Mouse (Mus musculus): ENCODE measurements at regions not wholly inside any gene's neighbourhood (a gene's known extent, or its start where the extent isn't known, plus 50 kb on each side); places are given as distances from the start of the nearest gene placed in this dataset.
A peak's percentile ranks its signal among the peaks of the same experiment; 100 is the strongest.
"Not testable (repeated sequence)": the region's sequence is repeated elsewhere in the genome, so short reads cannot be mapped to it uniquely, and the experiment has no call there.

DNA sequence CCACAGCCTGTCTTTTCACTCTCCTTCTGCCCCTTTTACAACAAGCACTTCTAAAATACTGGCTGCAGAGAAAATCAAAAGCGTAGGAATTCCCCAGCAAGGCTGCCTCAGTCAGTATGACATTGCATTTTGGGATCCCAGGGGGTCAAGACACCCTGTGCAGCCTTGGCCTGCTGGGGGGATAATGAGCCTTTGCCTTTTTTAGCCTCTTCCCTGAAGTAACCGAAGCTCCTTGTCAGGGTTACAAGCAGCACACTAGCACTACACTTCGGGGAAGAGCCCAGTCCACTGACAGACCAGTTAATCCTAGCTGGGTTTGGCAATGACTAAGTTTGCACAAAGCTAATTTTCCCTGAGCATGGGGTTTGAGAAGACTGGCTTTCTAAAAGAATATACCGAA, 207.7 kb upstream of the 1700056E22Rik start:
- no peak for DNase-seq (ENCODE audit: low read depth, low spot score)

DNA sequence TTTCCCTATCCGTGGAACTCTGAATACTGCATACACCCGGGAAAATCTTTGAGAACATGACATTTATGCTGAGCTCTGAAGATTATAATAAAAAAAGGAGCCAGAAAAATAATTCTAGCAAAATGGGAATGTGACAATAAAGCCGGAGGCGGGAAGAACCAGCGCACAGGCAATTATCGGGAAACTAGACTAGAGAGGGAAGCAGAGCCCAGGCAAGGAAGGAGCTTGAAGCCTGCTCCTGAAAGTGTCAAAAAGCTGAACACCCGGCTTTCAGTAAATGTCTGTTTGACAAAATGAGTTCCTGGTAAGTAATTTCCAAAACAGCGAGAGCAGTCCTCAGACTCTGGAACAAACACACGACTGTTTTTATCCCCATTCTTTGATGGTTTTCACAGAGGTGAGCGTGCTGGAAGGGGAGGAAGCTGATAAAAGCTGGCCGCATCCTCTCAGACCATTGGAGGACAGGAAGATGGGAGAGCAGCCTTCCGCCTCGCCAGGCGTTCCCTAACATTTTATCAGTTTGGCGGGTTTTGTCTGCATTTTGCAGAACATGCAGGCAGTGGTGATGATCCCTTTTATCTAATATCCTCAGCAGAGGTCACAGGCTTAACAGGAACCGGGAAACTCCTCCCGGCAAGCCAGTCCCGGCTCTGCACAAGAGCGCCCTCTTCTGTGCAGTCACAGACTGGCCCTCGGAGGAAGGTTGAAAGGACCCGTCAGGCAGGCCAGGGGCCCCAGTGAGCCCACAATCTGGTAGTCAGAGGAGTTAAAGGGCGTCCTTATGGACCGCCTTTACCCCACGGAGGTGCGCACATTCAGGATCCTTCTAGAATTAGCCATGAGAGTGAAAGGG, 201.3 kb upstream of the 1700056E22Rik start:
- DNase-seq (ENCODE audit: low read depth, low spot score), result peak; percentile 34

DNA sequence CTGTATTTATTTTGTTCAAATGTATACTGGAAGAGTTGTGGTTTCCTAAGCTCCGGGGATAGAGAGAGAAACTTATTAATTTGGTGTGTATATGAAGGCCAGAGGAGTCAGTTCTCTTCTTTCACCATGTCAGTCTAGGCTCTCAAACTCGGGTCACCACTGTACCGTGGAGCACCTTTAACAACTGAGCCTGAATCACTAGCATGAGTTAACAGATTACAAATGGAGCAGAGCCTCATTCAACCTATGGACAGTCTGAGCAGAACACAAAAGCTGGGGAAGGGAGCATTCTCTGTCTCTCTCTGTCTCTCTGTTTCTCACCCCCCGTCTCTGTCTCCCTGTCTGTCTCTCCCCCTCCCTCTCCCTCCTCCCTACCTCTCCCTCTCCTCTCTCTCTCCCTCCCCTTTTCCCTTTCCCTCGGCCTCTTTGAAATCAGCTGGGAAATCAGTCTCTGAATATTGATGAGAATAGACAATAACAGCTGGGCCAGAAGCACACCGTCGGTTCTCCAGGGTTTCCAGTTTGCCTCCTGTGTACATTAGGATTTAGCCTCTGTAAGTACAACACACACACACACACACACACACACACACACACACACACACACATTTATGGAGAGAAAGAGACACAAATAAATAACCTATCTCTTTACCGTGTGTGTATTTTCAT, 200.4 kb upstream of the 1700056E22Rik start:
- DNase-seq (ENCODE audit: low read depth, low spot score), result no peak

DNA sequence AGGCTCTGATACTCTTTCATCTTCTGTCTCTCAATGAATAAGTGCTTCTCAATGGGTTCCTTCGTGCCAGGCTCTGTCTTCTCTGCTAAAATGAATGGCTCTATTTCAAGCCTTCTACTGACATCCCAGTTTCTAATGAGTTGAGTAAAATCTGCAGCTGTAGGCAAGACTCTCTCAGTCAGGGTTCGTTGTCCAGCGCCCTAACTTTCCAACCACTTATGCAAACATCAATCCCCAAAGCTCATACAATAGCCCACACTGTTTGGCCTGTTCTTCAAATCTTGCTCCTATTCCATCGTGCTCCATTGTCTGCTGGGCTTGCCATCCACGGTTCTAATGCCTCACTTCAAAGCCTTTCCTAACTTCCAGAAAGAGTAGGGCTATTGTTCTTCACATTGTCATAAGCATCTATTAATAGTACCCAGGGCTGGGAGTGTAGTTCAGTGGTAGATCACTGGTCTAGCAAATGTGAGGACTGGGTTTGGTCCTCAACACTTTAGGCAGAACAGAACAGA, 199.7 kb upstream of the 1700056E22Rik start:
- DNase-seq (ENCODE audit: low read depth, low spot score), result no peak

DNA sequence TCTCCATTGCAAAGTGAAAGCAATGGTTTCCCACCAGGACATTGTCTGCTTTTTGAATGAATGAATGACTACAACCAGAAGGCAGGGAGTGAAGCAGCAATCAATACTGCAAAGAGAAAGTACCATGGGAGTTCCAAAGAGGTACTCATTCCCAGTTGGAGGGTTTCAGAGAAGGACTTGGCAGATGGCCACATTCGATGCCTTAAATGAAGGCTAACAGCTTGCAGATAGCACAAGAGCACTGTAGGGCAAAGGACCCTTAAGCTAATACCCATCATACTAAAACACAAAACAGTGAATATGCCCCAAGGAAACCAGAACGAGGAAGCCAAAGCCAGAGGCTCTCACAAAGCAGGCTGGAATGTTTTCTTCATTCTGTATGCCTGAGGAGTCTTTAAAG, 188.2 kb upstream of the 1700056E22Rik start:
- DNase-seq (ENCODE audit: low read depth, low spot score), result no peak

DNA sequence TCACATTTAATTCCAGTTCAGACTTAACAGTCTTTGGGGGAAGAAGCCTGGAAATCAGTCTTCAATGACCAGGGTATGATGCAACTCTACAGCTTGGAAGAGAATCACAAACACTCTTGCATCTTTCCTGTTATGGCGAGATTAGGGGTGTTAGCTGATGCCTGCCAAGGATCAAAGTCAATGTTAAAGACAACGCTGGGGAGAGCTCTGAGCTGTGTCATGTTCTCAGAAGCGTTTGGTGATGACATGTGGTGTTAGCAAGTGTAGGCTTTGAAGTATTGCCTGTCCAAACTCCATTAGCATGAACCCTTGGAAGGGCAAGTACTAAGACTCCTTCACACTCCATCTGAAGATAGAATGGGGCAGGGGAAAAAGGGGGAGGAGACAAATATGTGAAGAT, 187.7 kb upstream of the 1700056E22Rik start:
- DNase-seq (ENCODE audit: low read depth, low spot score), result no peak

DNA sequence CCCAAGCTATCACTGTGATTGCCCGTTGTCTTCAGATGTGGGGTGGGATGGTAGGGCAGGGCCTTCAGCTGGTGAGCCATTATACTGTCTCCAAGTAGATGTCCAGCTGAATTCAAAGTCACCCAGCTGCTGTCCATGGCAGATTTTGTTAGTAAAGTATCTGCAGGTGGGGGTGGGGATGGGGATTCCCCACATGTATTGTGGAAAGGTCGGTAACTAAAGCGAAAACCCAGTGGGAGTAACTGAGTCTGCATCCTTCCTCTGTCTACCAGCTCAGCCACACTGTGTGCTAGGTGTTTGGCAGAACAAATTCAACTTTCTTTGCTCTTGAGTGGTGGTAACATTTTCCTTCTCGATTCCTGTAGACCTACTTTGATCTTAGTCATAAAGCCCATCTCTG, 163.2 kb upstream of the 1700056E22Rik start:
- DNase-seq (ENCODE audit: low read depth, low spot score), result no peak

DNA sequence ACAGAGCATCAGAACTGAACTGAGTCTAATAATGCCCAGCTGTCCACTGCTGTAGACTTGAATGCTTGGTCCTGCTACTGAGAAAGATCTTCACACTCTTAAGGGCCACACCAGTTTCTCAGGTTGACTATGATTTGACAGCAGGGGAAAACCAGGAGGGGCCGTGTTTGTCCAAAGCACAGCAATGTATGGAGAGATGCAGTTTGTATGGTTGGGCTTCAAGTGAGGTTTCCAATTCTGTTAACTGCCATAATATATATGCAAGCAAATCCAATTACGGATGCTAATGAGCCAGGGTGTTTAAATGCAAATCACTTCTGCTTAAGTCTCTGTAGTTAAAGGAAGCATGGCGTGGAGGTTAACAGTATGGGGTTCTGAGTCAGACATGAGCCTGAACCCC, 157.2 kb upstream of the 1700056E22Rik start:
- no peak for DNase-seq (ENCODE audit: low read depth, low spot score)

DNA sequence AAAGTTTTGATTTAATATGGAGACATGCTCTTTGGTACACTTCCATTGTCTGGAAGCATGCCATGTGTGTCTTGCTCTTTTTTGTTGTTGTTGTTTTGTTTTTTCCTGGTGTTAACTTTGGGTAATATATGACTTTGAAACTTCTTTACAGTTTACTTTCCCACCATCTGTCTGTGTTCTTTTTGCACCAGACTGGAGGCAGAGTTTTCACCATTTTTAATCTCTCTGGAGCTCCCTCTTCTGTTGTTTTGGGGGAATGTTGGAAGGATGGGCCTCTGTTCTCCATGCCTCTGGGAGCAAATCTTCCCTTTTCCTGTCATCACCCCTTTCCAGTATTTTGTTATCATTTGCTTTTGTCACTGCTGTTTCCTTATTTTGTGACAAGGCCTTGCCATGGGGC, 153.5 kb upstream of the 1700056E22Rik start:
- no peak for DNase-seq (ENCODE audit: low read depth, low spot score)

DNA sequence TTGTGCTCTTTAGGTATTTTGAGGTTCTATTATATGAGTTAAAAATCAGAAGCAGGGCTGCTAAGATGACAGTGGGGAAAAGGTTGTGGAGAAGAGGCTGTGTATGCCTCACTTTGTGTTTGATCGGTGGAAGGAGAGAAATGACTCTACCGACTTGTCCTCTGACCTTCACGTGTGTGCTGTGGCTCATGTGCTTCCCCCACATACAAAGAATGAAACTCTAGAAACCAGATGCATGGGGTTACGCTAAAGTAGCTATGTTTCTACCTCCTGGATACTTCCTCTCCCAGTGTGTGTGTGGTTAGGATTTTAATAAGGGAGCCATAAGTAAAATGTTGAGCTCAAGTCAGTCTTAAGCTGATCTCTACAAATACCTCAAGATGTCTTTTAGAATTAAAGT, 148.1 kb upstream of the 1700056E22Rik start:
- no peak for DNase-seq (ENCODE audit: low read depth, low spot score)

DNA sequence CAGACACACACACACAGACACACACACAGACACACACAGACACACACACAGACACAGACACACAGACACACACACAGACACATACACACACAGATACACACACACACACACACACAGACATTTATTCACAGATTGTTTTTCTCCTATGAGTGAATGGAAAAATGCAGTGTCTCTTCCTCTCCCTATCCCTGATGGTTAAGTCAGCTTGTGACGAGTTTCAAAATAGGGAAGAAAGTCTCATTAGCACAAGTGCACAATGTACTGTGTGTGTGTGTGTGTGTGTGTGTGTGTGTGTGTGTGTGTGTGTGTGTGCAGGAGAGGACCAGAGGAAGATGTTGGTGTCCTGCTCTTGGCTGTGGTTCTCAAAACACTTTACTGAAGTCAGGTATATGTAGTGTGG, 140.3 kb upstream of the 1700056E22Rik start:
- DNase-seq (ENCODE audit: low read depth, low spot score), result not testable (repeated sequence)

DNA sequence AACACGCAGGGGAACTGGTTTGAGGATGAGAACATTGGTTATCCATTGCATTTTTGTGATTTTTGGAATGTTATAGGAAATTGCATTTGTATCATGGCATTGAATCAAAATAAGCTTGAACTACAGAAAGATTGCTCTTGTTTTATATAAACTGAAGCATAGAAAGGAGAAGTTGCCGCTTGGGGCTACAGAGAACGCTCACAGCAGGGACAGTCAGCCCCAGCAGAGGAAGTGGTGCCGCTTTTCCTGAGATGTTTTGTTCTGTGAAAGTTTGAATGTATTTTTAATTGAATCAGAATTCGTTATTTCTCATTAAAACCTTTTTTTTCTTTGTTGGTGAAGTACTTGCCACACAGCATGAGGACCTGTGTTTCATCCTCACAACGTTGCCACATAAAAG, 139.6 kb upstream of the 1700056E22Rik start:
- no peak for DNase-seq (ENCODE audit: low read depth, low spot score)

DNA sequence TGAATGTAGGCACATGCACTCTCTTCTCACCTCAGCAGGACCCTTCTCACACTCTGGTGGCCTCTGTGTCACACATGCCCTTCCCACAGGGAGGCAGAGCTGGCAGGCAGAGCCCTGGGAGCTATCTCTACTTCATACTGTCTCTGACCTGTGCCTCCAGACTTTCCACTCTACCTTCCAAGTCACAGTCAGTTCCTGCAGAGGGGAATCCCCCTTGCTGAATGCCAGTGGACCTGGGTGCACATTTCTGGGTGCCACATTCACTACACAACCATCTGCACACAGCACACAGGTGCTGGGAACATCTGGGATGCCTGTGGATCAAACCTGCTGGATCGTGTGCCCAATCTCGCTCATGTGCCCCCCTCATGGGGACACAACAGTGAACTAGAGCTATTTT, 138.9 kb upstream of the 1700056E22Rik start:
- DNase-seq (ENCODE audit: low read depth, low spot score), result no peak

DNA sequence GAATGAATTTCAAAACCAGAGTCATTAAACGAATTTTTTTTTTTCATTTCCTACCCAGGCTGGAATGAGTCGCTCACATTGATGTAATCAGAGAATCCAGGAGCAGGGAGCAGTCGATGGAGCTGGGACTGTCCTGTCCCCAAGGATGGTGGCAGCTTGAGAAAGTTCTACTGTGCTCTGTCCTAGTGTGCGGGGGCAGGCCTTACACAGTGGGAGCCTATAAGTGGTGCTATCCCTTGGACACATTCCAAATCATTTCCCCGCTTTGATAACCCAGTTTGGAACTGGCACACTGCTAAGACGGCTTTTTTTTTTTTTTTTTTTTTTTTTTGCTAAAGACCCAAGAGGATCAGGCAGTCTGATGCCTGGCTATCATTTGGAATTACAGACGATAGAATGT, 137.5 kb upstream of the 1700056E22Rik start:
- DNase-seq (ENCODE audit: low read depth, low spot score), result no peak

DNA sequence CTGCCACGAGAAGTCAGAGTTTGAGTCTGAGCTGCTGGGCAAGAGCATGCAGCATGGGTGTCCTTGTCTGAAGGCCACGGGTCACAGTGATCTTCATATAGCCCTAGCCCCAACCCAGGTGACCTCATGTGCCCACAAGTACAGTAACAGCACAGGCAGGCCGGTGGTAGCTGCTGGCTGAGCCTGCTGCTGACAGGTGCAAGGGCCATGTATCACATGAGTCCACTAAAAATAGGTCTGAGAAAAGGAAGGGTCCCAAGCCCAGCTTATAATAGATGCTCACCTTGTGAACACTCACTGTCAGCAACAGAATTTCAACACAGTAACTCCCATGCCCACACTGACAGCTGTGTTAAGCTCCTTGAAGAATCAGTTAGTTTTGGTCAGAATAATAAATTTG, 136.8 kb upstream of the 1700056E22Rik start:
- DNase-seq (ENCODE audit: low read depth, low spot score), result no peak

DNA sequence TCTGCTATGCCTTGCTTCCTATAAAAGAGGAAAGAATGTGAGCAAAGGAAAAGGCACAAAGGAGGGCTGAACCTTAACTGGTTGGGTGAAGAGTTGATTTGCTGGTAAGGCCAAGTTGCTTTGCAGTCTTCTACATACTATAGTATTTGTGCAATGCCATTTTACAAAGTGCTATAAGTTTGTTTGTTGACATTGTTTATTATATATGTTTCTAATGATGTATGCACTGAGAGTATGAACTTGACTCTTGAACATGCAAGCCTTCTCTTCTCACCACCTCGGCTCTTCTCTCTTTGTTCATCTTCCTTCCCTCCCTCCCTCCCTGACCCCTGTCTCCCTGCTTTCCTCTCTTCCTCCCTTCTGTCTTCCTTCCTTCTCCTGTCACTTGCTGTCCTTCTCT, 135.9 kb upstream of the 1700056E22Rik start:
- DNase-seq (ENCODE audit: low read depth, low spot score), result no peak

DNA sequence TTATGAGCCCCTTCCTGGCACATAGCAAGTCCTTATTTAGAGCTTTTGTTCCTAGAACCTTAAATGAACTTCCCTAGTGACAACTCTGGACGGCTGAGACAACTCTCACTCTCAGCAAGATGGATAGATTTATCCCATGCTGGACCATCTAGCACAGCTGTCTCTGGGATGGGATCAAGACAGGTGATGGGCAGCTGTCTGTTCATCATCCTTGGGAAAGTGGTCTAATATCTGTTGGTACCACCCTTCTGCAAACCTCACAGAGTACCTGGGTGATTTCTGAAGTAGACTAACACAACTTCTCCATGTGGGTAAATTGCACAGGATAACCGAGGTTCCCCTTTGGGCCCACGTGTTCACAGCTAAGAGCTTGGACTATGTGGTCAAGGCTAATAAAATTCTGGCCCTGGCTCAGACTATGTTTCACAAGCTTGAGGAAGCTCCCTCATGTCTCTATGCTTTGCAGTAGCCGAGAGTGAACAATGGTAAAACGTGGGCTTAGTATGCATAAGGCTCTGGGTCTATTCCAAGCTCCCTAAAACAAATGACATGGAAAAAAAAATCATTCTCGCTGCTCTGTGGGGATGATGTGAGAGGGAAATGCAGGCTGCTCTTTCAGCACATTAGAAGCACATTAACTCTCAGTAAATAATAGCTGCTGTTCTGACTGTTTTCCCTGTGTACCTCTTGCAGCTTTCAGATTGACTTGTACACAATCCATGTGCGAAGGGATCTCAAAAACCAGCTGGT, 135.1 kb upstream of the 1700056E22Rik start:
- DNase-seq (ENCODE audit: low read depth, low spot score), result no peak

DNA sequence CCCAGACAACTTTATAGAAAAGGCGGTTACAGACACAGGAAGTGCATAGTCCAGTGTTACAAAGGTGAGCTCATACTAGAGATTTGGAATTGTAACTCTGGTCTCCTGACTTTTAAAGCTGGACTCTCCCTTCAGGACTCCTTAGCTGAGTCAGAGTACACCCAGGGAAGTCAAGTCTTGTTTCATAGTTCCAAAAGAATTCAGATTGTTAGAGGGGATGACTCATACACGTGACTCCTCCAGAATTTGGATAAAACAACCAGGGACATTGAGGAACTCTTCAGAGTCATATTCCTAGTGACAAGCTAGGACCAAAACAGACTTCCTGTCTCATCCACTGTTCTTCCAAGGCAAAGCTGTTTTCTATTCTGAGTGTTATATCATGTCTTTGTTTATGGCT, 132.8 kb upstream of the 1700056E22Rik start:
- DNase-seq (ENCODE audit: low read depth, low spot score), result no peak

DNA sequence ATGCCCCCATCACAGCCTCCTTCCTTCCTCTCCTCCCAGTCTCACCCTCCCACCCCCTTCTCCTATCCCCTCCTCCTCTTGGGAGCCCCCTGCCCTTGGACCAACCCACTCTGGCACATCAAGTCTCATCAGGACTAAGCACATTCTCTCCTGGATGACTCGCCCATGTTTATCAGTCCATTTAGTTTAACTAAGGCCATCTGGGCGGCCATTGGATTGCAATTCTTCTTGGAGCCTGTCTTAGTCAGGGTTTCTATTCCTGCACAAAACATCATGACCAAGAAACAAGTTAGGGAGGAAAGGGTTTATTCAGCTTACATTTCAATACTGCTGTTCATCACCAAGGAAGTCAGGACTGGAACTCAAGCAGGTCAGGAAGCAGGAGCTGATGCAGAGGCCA, 128.4 kb upstream of the 1700056E22Rik start:
- not testable (repeated sequence) for DNase-seq (ENCODE audit: low read depth, low spot score)

DNA sequence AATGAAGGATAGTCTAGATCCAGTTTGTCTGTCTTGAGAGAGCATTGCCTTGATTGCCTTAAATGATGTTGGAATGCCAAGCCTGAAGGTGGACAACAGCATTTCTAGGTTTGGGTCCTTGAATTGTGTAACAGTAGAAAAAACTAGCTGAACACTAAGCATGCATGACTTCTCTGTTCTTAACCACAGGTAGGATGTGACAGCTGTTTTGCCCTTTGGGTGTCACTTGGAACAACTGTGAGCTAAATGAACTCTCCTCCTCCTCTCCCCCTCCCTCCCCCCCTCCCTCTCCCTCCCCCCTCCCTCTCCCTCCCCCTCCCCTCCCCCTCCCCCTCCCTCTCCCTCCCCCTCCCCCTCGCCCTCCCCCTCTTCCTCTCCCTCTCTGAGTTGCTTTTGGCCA, 113.6 kb upstream of the 1700056E22Rik start:
- no peak for DNase-seq (ENCODE audit: low read depth, low spot score)

DNA sequence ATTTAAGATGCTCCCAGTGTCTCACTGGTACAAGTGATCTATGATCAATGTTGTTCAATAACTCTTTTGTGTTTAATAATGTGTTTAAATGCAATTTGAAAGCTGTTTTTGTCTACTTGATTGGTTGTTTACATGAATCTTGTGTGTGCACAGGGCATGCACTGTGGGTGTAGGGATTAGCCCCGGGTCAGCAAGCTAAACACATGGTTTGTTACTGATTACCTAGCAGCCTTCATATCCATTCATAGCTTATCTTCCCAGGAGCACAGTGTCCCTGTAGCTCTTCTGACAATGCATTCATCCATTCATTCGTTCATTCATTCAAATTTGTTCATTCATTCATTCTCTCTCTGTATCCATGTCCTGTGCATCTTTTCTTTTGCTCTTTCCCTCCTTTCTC, 108.9 kb upstream of the 1700056E22Rik start:
- DNase-seq (ENCODE audit: low read depth, low spot score), result no peak

DNA sequence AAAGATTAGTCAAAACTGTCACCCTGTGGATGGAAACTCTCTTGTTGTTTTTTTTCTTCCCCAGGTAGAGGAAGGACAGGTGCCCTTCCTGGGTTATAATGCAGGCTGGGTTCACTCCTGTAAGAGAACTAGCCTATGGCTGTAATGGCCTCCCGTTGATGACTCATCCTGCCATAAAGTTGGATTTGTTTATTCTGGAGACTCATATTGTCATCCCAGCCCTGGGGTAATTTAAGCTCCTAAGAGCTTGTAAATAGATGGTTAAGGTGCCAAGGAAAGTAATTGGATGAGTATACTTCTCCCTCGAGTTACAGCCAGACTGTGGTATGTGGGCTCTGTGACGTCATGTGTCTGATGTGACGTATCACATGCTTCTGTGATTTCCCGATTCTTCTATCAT, 106.4 kb upstream of the 1700056E22Rik start:
- no peak for DNase-seq (ENCODE audit: low read depth, low spot score)

Data from WW6 (cell line).